Mouse (Mus musculus): Measurements from ENCODE around the gene Klhl42. TPM values are rescaled to one million over a fixed set of nuclear protein-coding genes. Genes with fewer than 3 reads are reported as not detected.

Klhl42 gene
- polyA plus RNA-seq, 1 experiment = 22.7 TPM

DNA sequence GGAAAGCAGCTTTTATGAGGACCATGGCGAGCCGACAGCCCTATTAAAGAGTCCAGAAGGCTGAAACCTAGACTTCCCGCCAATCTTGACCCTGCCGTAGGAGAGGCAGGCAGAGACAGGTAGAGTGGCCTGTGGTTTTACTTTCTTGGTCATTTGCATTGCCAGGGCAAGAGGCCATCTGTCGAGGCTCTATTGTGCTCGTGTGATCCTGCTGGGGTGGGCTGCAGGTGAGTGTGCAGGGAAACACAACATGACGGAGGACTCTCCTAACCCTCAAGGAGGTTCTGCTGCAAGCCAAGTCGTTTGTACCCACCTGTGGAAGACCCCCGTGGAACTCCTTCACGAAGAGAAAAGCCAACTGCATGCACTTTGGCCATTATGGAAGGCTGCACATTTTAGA is 54.6 kb downstream of the Klhl42 start:
- Histone ChIP-seq H3K4me3 (ENCODE audit: low read depth, low read length) (no peak overlapping the region), H3K9me3 (replicated peaks; ENCODE audit: control insufficient read depth, insufficient read depth, low read length, poor library complexity, severe bottlenecking) (no peaks in the 10 kb centered on the region), H3K9ac (ENCODE audit: low read depth, poor library complexity, severe bottlenecking) (no peak overlapping the region), H3K27me3 (ENCODE audit: control insufficient read depth, insufficient read depth, low read length, poor library complexity, severe bottlenecking) (no peaks in the 10 kb centered on the region), H3K36me3 (ENCODE audit: control insufficient read depth, insufficient read depth, low read length, poor library complexity, severe bottlenecking) (no peaks in the 10 kb centered on the region), H3K27ac (ENCODE audit: insufficient read depth, low read length) (no peak overlapping the region), H3K4me1 (ENCODE audit: control insufficient read depth, insufficient read depth, low read length) (no peaks in the 10 kb centered on the region)
- TF ChIP-seq EP300 (IDR thresholded peaks at IDR 0.05; ENCODE audit: insufficient read depth, low read depth, low read length) (no peak), POLR2A (IDR thresholded peaks at IDR 0.05; ENCODE audit: insufficient read depth, low read length) (no peak), CTCF (IDR thresholded peaks at IDR 0.05; ENCODE audit: low read depth, low read length) (no peak)

GRCm38 (mm10) chr6:147151069-147151468 is 59.9 kb downstream of the Klhl42 start:
- Histone ChIP-seq H3K27ac (ENCODE audit: insufficient read depth, low read length) (no peak overlapping the region), H3K36me3 (ENCODE audit: control insufficient read depth, insufficient read depth, low read length, poor library complexity, severe bottlenecking) (no peaks in the 10 kb centered on the region), H3K27me3 (ENCODE audit: control insufficient read depth, insufficient read depth, low read length, poor library complexity, severe bottlenecking) (no peaks in the 10 kb centered on the region), H3K4me1 (ENCODE audit: control insufficient read depth, insufficient read depth, low read length) (no peaks in the 10 kb centered on the region), H3K9ac (ENCODE audit: low read depth, poor library complexity, severe bottlenecking) (no peak overlapping the region), H3K4me3 (ENCODE audit: low read depth, low read length) (no peak overlapping the region), H3K9me3 (replicated peaks; ENCODE audit: control insufficient read depth, insufficient read depth, low read length, poor library complexity, severe bottlenecking) (no peaks in the 10 kb centered on the region)
- TF ChIP-seq POLR2A (IDR thresholded peaks at IDR 0.05; ENCODE audit: insufficient read depth, low read length) (no peak), EP300 (IDR thresholded peaks at IDR 0.05; ENCODE audit: insufficient read depth, low read depth, low read length) (no peak), CTCF (IDR thresholded peaks at IDR 0.05; ENCODE audit: low read depth, low read length) (no peak)

DNA sequence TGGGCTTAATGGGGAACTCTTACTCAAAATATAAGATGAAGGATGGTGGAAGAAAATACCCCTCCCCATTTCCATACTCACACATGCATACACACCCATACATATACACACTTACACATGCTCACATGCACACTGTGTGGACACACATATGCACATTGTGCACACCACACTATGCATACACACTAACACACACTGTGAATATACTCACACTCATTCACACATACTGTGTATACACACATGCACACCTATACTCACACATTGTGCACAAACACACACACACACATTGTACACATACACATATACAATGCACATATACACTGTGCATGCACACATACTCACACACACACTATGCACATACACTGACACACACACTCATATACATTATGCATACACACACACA is 60.7 kb downstream of the Klhl42 start:
- Histone ChIP-seq H3K4me1 (ENCODE audit: control insufficient read depth, insufficient read depth, low read length) (no peaks in the 10 kb centered on the region), H3K4me3 (ENCODE audit: low read depth, low read length) (no peak overlapping the region), H3K27ac (ENCODE audit: insufficient read depth, low read length) (no peak overlapping the region), H3K27me3 (ENCODE audit: control insufficient read depth, insufficient read depth, low read length, poor library complexity, severe bottlenecking) (no peaks in the 10 kb centered on the region), H3K36me3 (ENCODE audit: control insufficient read depth, insufficient read depth, low read length, poor library complexity, severe bottlenecking) (no peaks in the 10 kb centered on the region), H3K9ac (ENCODE audit: low read depth, poor library complexity, severe bottlenecking) (no peak overlapping the region), H3K9me3 (replicated peaks; ENCODE audit: control insufficient read depth, insufficient read depth, low read length, poor library complexity, severe bottlenecking) (no peaks in the 10 kb centered on the region)
- TF ChIP-seq CTCF (IDR thresholded peaks at IDR 0.05; ENCODE audit: low read depth, low read length) = no peak
- TF ChIP-seq POLR2A (IDR thresholded peaks at IDR 0.05; ENCODE audit: insufficient read depth, low read length) = no peak
- TF ChIP-seq EP300 (IDR thresholded peaks at IDR 0.05; ENCODE audit: insufficient read depth, low read depth, low read length) = no peak

- H3K27ac ChIP-seq (ENCODE audit: insufficient read depth, low read length) = no peak overlapping the region
- TF ChIP-seq EP300 (IDR thresholded peaks at IDR 0.05; ENCODE audit: insufficient read depth, low read depth, low read length) (no peak), CTCF (IDR thresholded peaks at IDR 0.05; ENCODE audit: low read depth, low read length) (no peak), POLR2A (IDR thresholded peaks at IDR 0.05; ENCODE audit: insufficient read depth, low read length) (no peak)
- H3K9ac ChIP-seq (ENCODE audit: low read depth, poor library complexity, severe bottlenecking) = no peak overlapping the region
These were observed 63.9 kb downstream of the Klhl42 start for GRCm38 (mm10) chr6:147155085-147155484.

GRCm38 (mm10) chr6:147161818-147162584 is 70.8 kb downstream of the Klhl42 start:
- TF ChIP-seq POLR2A (IDR thresholded peaks at IDR 0.05; ENCODE audit: insufficient read depth, low read length) (no peak), EP300 (IDR thresholded peaks at IDR 0.05; ENCODE audit: insufficient read depth, low read depth, low read length) (no peak), CTCF (IDR thresholded peaks at IDR 0.05; ENCODE audit: low read depth, low read length) (no peak)
- Histone ChIP-seq H3K9ac (ENCODE audit: low read depth, poor library complexity, severe bottlenecking) (no peak overlapping the region), H3K36me3 (ENCODE audit: control insufficient read depth, insufficient read depth, low read length, poor library complexity, severe bottlenecking) (no peaks in the 10 kb centered on the region), H3K27me3 (ENCODE audit: control insufficient read depth, insufficient read depth, low read length, poor library complexity, severe bottlenecking) (no peaks in the 10 kb centered on the region), H3K4me1 (ENCODE audit: control insufficient read depth, insufficient read depth, low read length) (no peaks in the 10 kb centered on the region), H3K4me3 (ENCODE audit: low read depth, low read length) (no peak overlapping the region), H3K9me3 (replicated peaks; ENCODE audit: control insufficient read depth, insufficient read depth, low read length, poor library complexity, severe bottlenecking) (no peaks in the 10 kb centered on the region), H3K27ac (ENCODE audit: insufficient read depth, low read length) (no peak overlapping the region)

More at GRCm38 (mm10) chr6:147155085-147155484, 63.9 kb downstream of the Klhl42 start:
- Histone ChIP-seq H3K4me1 (ENCODE audit: control insufficient read depth, insufficient read depth, low read length) (no peaks in the 10 kb centered on the region), H3K4me3 (ENCODE audit: low read depth, low read length) (no peak overlapping the region), H3K27me3 (ENCODE audit: control insufficient read depth, insufficient read depth, low read length, poor library complexity, severe bottlenecking) (no peaks in the 10 kb centered on the region), H3K36me3 (ENCODE audit: control insufficient read depth, insufficient read depth, low read length, poor library complexity, severe bottlenecking) (no peaks in the 10 kb centered on the region), H3K9me3 (replicated peaks; ENCODE audit: control insufficient read depth, insufficient read depth, low read length, poor library complexity, severe bottlenecking) (no peaks in the 10 kb centered on the region)

Other genes with a start within 250 kb of the Klhl42 start
- not detected in 2 replicates for gene Smco2, start 241.3 kb upstream of the Klhl42 start, polyA plus RNA-seq (2011; ENCODE audit: insufficient read depth, insufficient read length, low read depth, missing spikeins)
- gene Ppfibp1, start 202.9 kb upstream of the Klhl42 start, polyA plus RNA-seq (2011; ENCODE audit: insufficient read depth, insufficient read length, low read depth, missing spikeins) = 66.1 and 66.6 TPM in 2 replicates
- not detected in 2 replicates for gene 1700034J05Rik, start 137.0 kb upstream of the Klhl42 start, polyA plus RNA-seq (2011; ENCODE audit: insufficient read depth, insufficient read length, low read depth, missing spikeins)
- 0.53 and 0.72 TPM in 2 replicates for gene Rep15, start 58.8 kb upstream of the Klhl42 start, polyA plus RNA-seq (2011; ENCODE audit: insufficient read depth, insufficient read length, low read depth, missing spikeins)
- 87.6 and 102 TPM in 2 replicates for gene Mrps35, start 48.6 kb upstream of the Klhl42 start, polyA plus RNA-seq (2011; ENCODE audit: insufficient read depth, insufficient read length, low read depth, missing spikeins)
- not detected in 2 replicates for gene Mansc4, start 4.3 kb upstream of the Klhl42 start, polyA plus RNA-seq (2011; ENCODE audit: insufficient read depth, insufficient read length, low read depth, missing spikeins)
- gene Pthlh, start 172.8 kb downstream of the Klhl42 start, polyA plus RNA-seq (2011; ENCODE audit: insufficient read depth, insufficient read length, low read depth, missing spikeins) = not detected in 2 replicates

All from ES-Bruce4 (cell line).